Mouse (Mus musculus) intestine, postnatal 0 days (tissue): ENCODE data around the gene Slc22a20. TPM values are rescaled to one million over a fixed set of nuclear protein-coding genes. Genes with fewer than 3 reads are reported as not detected.

Experiments
- ATAC-seq: fragments of 200-750 bp; cut with Nextera tagmentation; 2 replicates; pipeline ENCODE4 v1.8.0; 2017; ENCODE audit warnings: mild to moderate bottlenecking, moderate TSS enrichment, moderate library complexity
- H3K27ac ChIP-seq: fragments of 300-500 bp; sonication (generic); 2 replicates; pipeline ENCODE4 v1.5.1; 2014; ENCODE audit warnings: mild to moderate bottlenecking, low read depth, low read length, moderate library complexity
- H3K27me3 ChIP-seq: fragments of 300-500 bp; sonication (generic); replicated peaks from 2 replicates; pipeline ENCODE4 v1.6.1; 2014; ENCODE audit warnings: low read length, mixed read lengths; ENCODE audit not compliant: control insufficient read depth, insufficient read depth
- H3K36me3 ChIP-seq: fragments of 300-500 bp; sonication (generic); 2 replicates; pipeline ENCODE4 v1.6.1; 2014; ENCODE audit warnings: mild to moderate bottlenecking, moderate library complexity; ENCODE audit not compliant: control insufficient read depth, insufficient read depth
- H3K4me1 ChIP-seq: fragments of 300-500 bp; sonication (generic); replicated peaks from 2 replicates; pipeline ENCODE4 v1.6.1; 2014; ENCODE audit warnings: antibody characterized with exemption, low read length, mixed read lengths; ENCODE audit not compliant: control insufficient read depth, insufficient read depth
- H3K4me2 ChIP-seq: fragments of 300-500 bp; sonication (generic); replicated peaks from 2 replicates; pipeline ENCODE4 v1.6.1; 2014; ENCODE audit warnings: low read depth, mild to moderate bottlenecking, moderate library complexity
- H3K4me3 ChIP-seq: fragments of 300-500 bp; sonication (generic); 2 replicates; pipeline ENCODE4 v1.5.1; 2014; ENCODE audit warnings: low read depth, low read length
- H3K9ac ChIP-seq: fragments of 300-500 bp; sonication (generic); 2 replicates; pipeline ENCODE4 v1.6.1; 2014; ENCODE audit warnings: mild to moderate bottlenecking, low read depth, low read length
- H3K9me3 ChIP-seq: fragments of 300-500 bp; sonication (generic); 2 replicates; pipeline ENCODE4 v1.6.1; 2016; ENCODE audit warnings: mixed run types; ENCODE audit not compliant: control insufficient read depth
- CTCF ChIP-seq: sonication (generic); IDR thresholded peaks from 2 replicates; pipeline ENCODE4 v1.5.1; 2016; ENCODE audit warnings: low read depth, mild to moderate bottlenecking, control low read depth, antibody characterized with exemption, moderate library complexity
- WGBS: fragments of 180-500 bp; shearing (Covaris S2); extraction: QIAGEN DNeasy Blood & Tissue Kit; methylation state at CpG from one replicate; pipeline ENCODE4 v1.1.7; 2014; 5-methylcytosine and 5-hydroxymethylcytosine counted together
- polyA plus RNA-seq: library from polyadenylated mRNA; unstranded; fragments of >200 nt; fragmentation: Nextera tagmentation; extraction: Ambion mirVana; gene quantifications from 2 replicates; pipeline ENCODE4 v1.2.1, GENCODE M21; 2015

Gene Slc22a20
- polyA plus RNA-seq, 1 experiment from 2014 or later, result not detected

- Histone ChIP-seq H3K4me3 (no peak overlapping the region), H3K27ac (no peak overlapping the region), H3K4me1 (no peaks in the 10 kb centered on the region; the same call in 1 of the 2 replicates), H3K36me3 (no peaks in the 10 kb centered on the region), H3K9ac (no peak overlapping the region), H3K27me3 (no peaks in the 10 kb centered on the region), H3K4me2 (no peak overlapping the region), H3K9me3 (no peaks in the 10 kb centered on the region)
- ATAC-seq, result no peak
- no peak for TF ChIP-seq CTCF
- 51% methylated on average over 3 of the region's 3 CpGs for WGBS
Measured at GRCm38 (mm10) chr19:5928546-5928945, 57.4 kb downstream of the Slc22a20 start.

- no peak overlapping the region for H3K4me2 ChIP-seq
- H3K9me3 ChIP-seq, result no peaks in the 10 kb centered on the region
- H3K36me3 ChIP-seq, result no peaks in the 10 kb centered on the region
- H3K4me3 ChIP-seq, result no peak overlapping the region
- WGBS, result 74% methylated on average over 6 of the region's 6 CpGs
- TF ChIP-seq CTCF, result no peak
- no peak overlapping the region for H3K27ac ChIP-seq
- no peaks in the 10 kb centered on the region for H3K27me3 ChIP-seq
- no peak overlapping the region for H3K9ac ChIP-seq
- no peak for ATAC-seq
- H3K4me1 ChIP-seq, result no peaks in the 10 kb centered on the region; the same call in 1 of the 2 replicates
Measured at GRCm38 (mm10) chr19:5928104-5928503, 57.8 kb downstream of the Slc22a20 start.

GRCm38 (mm10) chr19:5927532-5927931 lies 58.4 kb downstream of the Slc22a20 start:
- H3K27ac ChIP-seq, result no peak overlapping the region
- WGBS, result 73% methylated on average over 8 of the region's 8 CpGs
- no peaks in the 10 kb centered on the region; the same call in 1 of the 2 replicates for H3K4me1 ChIP-seq
- no peak overlapping the region for H3K4me2 ChIP-seq
- H3K9ac ChIP-seq, result no peak overlapping the region
- no peaks in the 10 kb centered on the region for H3K36me3 ChIP-seq
- H3K9me3 ChIP-seq, result no peaks in the 10 kb centered on the region
- TF ChIP-seq CTCF, result no peak
- no peaks in the 10 kb centered on the region for H3K27me3 ChIP-seq
- no peak overlapping the region for H3K4me3 ChIP-seq
- ATAC-seq, result no peak

DNA sequence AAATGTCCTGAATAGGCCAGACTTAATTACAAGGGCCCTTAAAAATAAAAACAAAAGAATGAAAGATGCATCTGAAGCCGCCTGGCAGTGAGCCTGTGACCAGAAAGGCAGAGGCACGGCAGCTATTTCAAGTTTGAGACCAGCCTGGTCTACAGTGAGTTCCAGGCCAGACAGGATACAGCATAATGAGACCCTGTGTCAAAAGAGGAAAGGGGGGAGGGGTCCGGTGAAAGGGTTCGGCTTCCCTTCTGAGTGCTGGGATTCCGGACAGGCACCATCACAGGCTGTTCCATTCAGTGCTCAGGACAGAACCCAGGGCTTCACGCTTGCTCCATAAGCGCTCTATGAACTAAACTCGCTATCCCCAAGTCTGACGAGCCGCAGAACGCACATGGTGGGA lies 58.9 kb downstream of the Slc22a20 start:
- no peak overlapping the region for H3K9ac ChIP-seq
- H3K9me3 ChIP-seq, result no peaks in the 10 kb centered on the region
- no peak for ATAC-seq
- H3K27ac ChIP-seq, result no peak overlapping the region
- no peaks in the 10 kb centered on the region; the same call in 1 of the 2 replicates for H3K4me1 ChIP-seq
- 87% methylated on average over 11 of the region's 11 CpGs for WGBS
- H3K4me3 ChIP-seq, result no peak overlapping the region
- H3K27me3 ChIP-seq, result no peaks in the 10 kb centered on the region
- no peaks in the 10 kb centered on the region for H3K36me3 ChIP-seq
- no peak for TF ChIP-seq CTCF
- no peak overlapping the region for H3K4me2 ChIP-seq

DNA sequence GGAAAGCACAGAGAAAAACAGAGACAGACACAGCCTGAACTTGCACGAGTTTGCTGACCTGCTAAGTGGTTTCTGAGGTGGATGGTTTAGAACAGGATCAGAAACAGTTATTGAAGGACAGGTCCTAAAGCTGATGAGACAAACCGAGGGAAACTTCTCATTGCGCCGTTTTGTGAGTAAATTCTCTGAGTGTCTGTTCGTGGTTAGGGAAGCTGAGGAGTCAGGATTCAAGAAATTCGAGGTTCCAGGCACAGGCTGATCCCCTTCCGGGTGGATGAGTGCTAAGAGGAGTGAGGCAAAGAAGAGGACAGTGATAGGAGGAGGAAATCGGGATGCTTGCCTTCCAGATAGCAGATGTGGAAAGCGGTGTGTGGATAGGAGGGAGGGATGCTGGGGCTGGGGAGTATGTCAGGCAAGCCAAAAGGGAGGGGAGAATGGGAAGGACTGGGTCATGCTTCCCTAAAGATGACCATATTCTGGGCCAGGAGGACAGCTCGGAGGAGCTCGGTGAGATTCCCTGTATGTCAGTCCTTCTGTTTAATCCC lies 60.6 kb downstream of the Slc22a20 start:
- no peak for ATAC-seq
- no peaks in the 10 kb centered on the region for H3K9me3 ChIP-seq
- no peaks in the 10 kb centered on the region; the same call in 1 of the 2 replicates for H3K4me1 ChIP-seq
- H3K4me3 ChIP-seq, result peak overlapping the region; percentile 67
- H3K27me3 ChIP-seq, result no peaks in the 10 kb centered on the region
- H3K9ac ChIP-seq, result no peak overlapping the region
- H3K27ac ChIP-seq, result no peak overlapping the region
- H3K36me3 ChIP-seq, result 0 out of 2 replicates have a peak, but pooled peaks cover 6% of the 10 kb centered on the region
- TF ChIP-seq CTCF, result no peak
- WGBS, result 32% methylated on average over 11 of the region's 11 CpGs
- H3K4me2 ChIP-seq, result peak overlapping the region; percentile 92

GRCm38 (mm10) chr19:5924713-5925093 lies 61.2 kb downstream of the Slc22a20 start, which contains the start of gene Cdc42ep2:
TSS of gene Cdc42ep2 (minus strand) at chr19:5924816.
- under 1% methylated on average over 18 of the region's 18 CpGs for WGBS
- Histone ChIP-seq H3K36me3 (0 out of 2 replicates have a peak, but pooled peaks cover 9% of the 10 kb centered on the region), H3K9ac (peak within 1 kb of the TSS; percentile 55), H3K4me1 (no peaks in the 10 kb centered on the region; the same call in 1 of the 2 replicates), H3K4me2 (peak within 1 kb of the TSS; percentile 92), H3K27me3 (no peaks in the 10 kb centered on the region), H3K27ac (peak within 1 kb of the TSS; percentile 82), H3K4me3 (peak within 1 kb of the TSS; percentile 67), H3K9me3 (no peaks in the 10 kb centered on the region)
- TF ChIP-seq CTCF, result no peak
- ATAC-seq, result peak; percentile 90
